11 mouse cellular contexts compared by ENCODE assay signal in the genomic region with DNA sequence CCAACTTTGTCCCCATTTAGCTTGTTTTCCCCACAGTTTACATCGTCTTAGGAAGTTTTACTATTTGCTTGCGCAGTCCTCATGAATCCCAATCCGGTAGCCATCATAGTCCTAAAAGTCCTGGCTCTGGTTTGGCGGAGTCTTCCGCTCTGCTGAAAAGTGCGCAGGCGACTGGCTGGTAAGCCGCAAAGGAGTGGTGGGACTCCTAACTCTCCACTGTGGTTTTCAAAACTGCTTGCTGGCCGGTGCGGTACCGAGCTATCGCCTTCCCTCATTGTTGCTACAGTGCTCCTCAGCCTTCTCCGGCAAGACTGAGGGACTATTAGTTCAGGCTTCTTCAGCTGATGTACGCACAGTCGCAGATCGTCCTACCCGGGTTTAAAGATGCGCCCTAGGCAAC. TPM values are rescaled to one million over a fixed set of nuclear protein-coding genes. Genes with fewer than 3 reads are reported as not detected.
DNase-seq lines count a peak whose midpoint lies in the region; ATAC-seq and TF ChIP-seq lines count a peak whose summit lies in the region.
"Had no signal": no experiment of that assay in that cellular context is flagged by ENCODE, and none has a peak within 500 bp of the region (broad histone marks: within the 10 kb centered on the region; RNA-seq: fewer than 3 reads in every experiment).

No protein-coding gene starts in this region.

- H3K9ac ChIP-seq in intestine, embryonic 14.5 days (ENCODE audit: low read length): no peak overlapping the region
- H3K9ac ChIP-seq in intestine, postnatal 0 days (ENCODE audit: low read depth, low read length): no peak overlapping the region
- H3K9ac ChIP-seq in hindbrain, embryonic 11.5 days (ENCODE audit: low read depth, low read length): peak overlapping the region; percentile 62
- peak overlapping the region; percentile 93 for H3K9ac ChIP-seq in midbrain, embryonic 14.5 days (replicated peaks; ENCODE audit: low read length)

- no peak overlapping the region for H3K4me2 ChIP-seq in intestine, embryonic 14.5 days (ENCODE audit: low read length)
- no peak overlapping the region for H3K4me2 ChIP-seq in intestine, postnatal 0 days (replicated peaks; ENCODE audit: low read depth)
- H3K4me2 ChIP-seq in hindbrain, embryonic 11.5 days (replicated peaks; ENCODE audit: low read depth, low read length): peak overlapping the region; percentile 77
- peak overlapping the region; percentile 74 for H3K4me2 ChIP-seq in midbrain, embryonic 14.5 days (ENCODE audit: low read length)

- no peak for TF ChIP-seq CTCF in intestine, postnatal 0 days (IDR thresholded peaks at IDR 0.05; ENCODE audit: low read depth)

- H3K4me3 ChIP-seq in intestine, embryonic 14.5 days (ENCODE audit: low read depth, low read length): no peak overlapping the region
- H3K4me3 ChIP-seq in intestine, postnatal 0 days (ENCODE audit: low read depth, low read length): no peak overlapping the region
- H3K4me3 ChIP-seq in hindbrain, embryonic 11.5 days (ENCODE audit: low read depth, low read length): peak overlapping the region; percentile 88
- H3K4me3 ChIP-seq in midbrain, embryonic 14.5 days (replicated peaks; ENCODE audit: low read depth, low read length): peak overlapping the region; percentile 79
- H3K4me3 ChIP-seq: megakaryocyte, embryonic 14.5 days had no signal

- DNase-seq in intestine, embryonic 14.5 days (ENCODE audit: low spot score): peak; percentile 70
- peak; percentile 25 for DNase-seq in ZHBTc4 (ENCODE audit: low read depth, low spot score)
- peak; percentile 58 for DNase-seq in hindbrain, embryonic 11.5 days (ENCODE audit: low spot score)
- DNase-seq in midbrain, embryonic 14.5 days: peak; percentile 40
- no peak for DNase-seq in cerebellum, adult 11-12 months
- no peak for DNase-seq in T-cell, adult 2 months (ENCODE audit: low spot score)
- no peak for DNase-seq in left cerebral cortex, postnatal 25 days (ENCODE audit: low spot score in 2 of 2)

- H3K4me1 ChIP-seq in intestine, embryonic 14.5 days (replicated peaks; ENCODE audit: control insufficient read depth, insufficient read depth, low read length): no peaks in the 10 kb centered on the region; the same call in 1 of the 2 replicates
- no peaks in the 10 kb centered on the region for H3K4me1 ChIP-seq in intestine, postnatal 0 days (replicated peaks; ENCODE audit: control insufficient read depth, insufficient read depth, low read length)
- H3K4me1 ChIP-seq in hindbrain, embryonic 11.5 days (replicated peaks; ENCODE audit: control insufficient read depth, insufficient read depth, low read length): peaks cover 18% of the 10 kb centered on the region
- peaks cover 59% of the 10 kb centered on the region for H3K4me1 ChIP-seq in midbrain, embryonic 14.5 days (ENCODE audit: control insufficient read depth, insufficient read depth, low read length)

- ATAC-seq in intestine, embryonic 14.5 days (replicated peaks; ENCODE audit: low FRiP score, low TSS enrichment, low read depth): no peak
- no peak for ATAC-seq in intestine, postnatal 0 days
- ATAC-seq in hindbrain, embryonic 11.5 days (ENCODE audit: low FRiP score): no peak
- ATAC-seq in midbrain, embryonic 14.5 days (ENCODE audit: low FRiP score, low TSS enrichment): no peak

- no peak overlapping the region for H3K27ac ChIP-seq in intestine, embryonic 14.5 days (ENCODE audit: low read depth)
- H3K27ac ChIP-seq in intestine, postnatal 0 days (ENCODE audit: low read depth, low read length): no peak overlapping the region
- no peak overlapping the region; the same call in 1 of the 2 replicates for H3K27ac ChIP-seq in hindbrain, embryonic 11.5 days (ENCODE audit: low read depth, low read length)
- peak overlapping the region; percentile 89 for H3K27ac ChIP-seq in midbrain, embryonic 14.5 days (replicated peaks; ENCODE audit: low read depth, low read length)

- intact Hi-C loops in left cerebral cortex, postnatal 25 days (cut with DNase I): loop anchor here (5.0 to 10.0 kb wide), 2 partner anchors 712 to 850 kb away; no protein-coding TSS in a partner anchor

- 12% methylated on average over 18 of the region's 18 CpGs for WGBS in intestine, embryonic 14.5 days
- 29% methylated on average over 18 of the region's 18 CpGs for WGBS in intestine, postnatal 0 days
- WGBS in hindbrain, embryonic 11.5 days: 11% methylated on average over 18 of the region's 18 CpGs
- 18% methylated on average over 18 of the region's 18 CpGs for WGBS in midbrain, embryonic 14.5 days

- no peaks in the 10 kb centered on the region for H3K9me3 ChIP-seq in intestine, embryonic 14.5 days (ENCODE audit: control insufficient read depth, low read length)
- no peaks in the 10 kb centered on the region for H3K9me3 ChIP-seq in intestine, postnatal 0 days (ENCODE audit: control insufficient read depth)
- H3K9me3 ChIP-seq in hindbrain, embryonic 11.5 days (ENCODE audit: control insufficient read depth, low read length): no peaks in the 10 kb centered on the region
- no peaks in the 10 kb centered on the region for H3K9me3 ChIP-seq in midbrain, embryonic 14.5 days (ENCODE audit: control insufficient read depth, low read length)

- H3K36me3 ChIP-seq in intestine, embryonic 14.5 days (ENCODE audit: control insufficient read depth, insufficient read depth, low read length): no peaks in the 10 kb centered on the region
- no peaks in the 10 kb centered on the region for H3K36me3 ChIP-seq in intestine, postnatal 0 days (ENCODE audit: control insufficient read depth, insufficient read depth)
- no peaks in the 10 kb centered on the region for H3K36me3 ChIP-seq in hindbrain, embryonic 11.5 days (ENCODE audit: control insufficient read depth, insufficient read depth, low read length)
- H3K36me3 ChIP-seq in midbrain, embryonic 14.5 days (ENCODE audit: control insufficient read depth, insufficient read depth, low read length): peaks cover 24% of the 10 kb centered on the region

- peaks cover 88% of the 10 kb centered on the region for H3K27me3 ChIP-seq in intestine, embryonic 14.5 days (replicated peaks; ENCODE audit: control insufficient read depth, insufficient read depth, low read length)
- H3K27me3 ChIP-seq in intestine, postnatal 0 days (replicated peaks; ENCODE audit: control insufficient read depth, insufficient read depth, low read length): peaks cover 69% of the 10 kb centered on the region
- H3K27me3 ChIP-seq in hindbrain, embryonic 11.5 days (ENCODE audit: control insufficient read depth, insufficient read depth, low read length): peaks cover 11% of the 10 kb centered on the region
- H3K27me3 ChIP-seq in midbrain, embryonic 14.5 days (ENCODE audit: control insufficient read depth, insufficient read depth, low read length): peaks cover 12% of the 10 kb centered on the region; the same call in 1 of the 2 replicates
- H3K27me3 ChIP-seq: CH12.LX had no signal

RNA-seq across cellular contexts. Expression of a gene that starts 6.4 kb away (rescaled TPM):
- polyA plus RNA-seq in intestine, embryonic 14.5 days (2014; fragmentation: Nextera tagmentation; extraction: Ambion mirVana): not detected in 2 replicates
- not detected in 2 replicates for polyA plus RNA-seq in intestine, postnatal 0 days (2015; fragmentation: Nextera tagmentation; extraction: Ambion mirVana)
- 6.7 and 7.1 TPM in 2 replicates for polyA plus RNA-seq in hindbrain, embryonic 11.5 days (2014; fragmentation: Nextera tagmentation; extraction: Ambion mirVana)
- 10.1 and 16.4 TPM in 2 replicates for polyA plus RNA-seq in midbrain, embryonic 14.5 days (2014; fragmentation: Nextera tagmentation; extraction: Ambion mirVana)
- under 1 TPM; 0.46 to 0.50 TPM for total RNA-seq in left cerebral cortex, postnatal 25 days (2021)
- total RNA-seq: CH12.LX; hematopoietic stem cell, adult 5-6 weeks had no signal

Comparison
In these comparisons a context has a peak if more than half of its experiments do, and no peak if none do; other contexts are left out.
1. DNase-seq: peak in intestine, embryonic 14.5 days (single experiment), ZHBTc4 (single experiment), hindbrain, embryonic 11.5 days (single experiment) and midbrain, embryonic 14.5 days (single experiment); none in cerebellum, adult 11-12 months (single experiment), T-cell, adult 2 months (single experiment) and left cerebral cortex, postnatal 25 days (0 of 2).
2. H3K4me2 ChIP-seq: peak in hindbrain, embryonic 11.5 days (single experiment) and midbrain, embryonic 14.5 days (single experiment); none in intestine, embryonic 14.5 days (single experiment) and intestine, postnatal 0 days (single experiment).
3. H3K4me3 ChIP-seq: peak in hindbrain, embryonic 11.5 days (single experiment) and midbrain, embryonic 14.5 days (single experiment); none in intestine, embryonic 14.5 days (single experiment) and intestine, postnatal 0 days (single experiment).
4. H3K9ac ChIP-seq: peak in hindbrain, embryonic 11.5 days (single experiment) and midbrain, embryonic 14.5 days (single experiment); none in intestine, embryonic 14.5 days (single experiment) and intestine, postnatal 0 days (single experiment).